Mouse (Mus musculus): ENCODE measurements around the gene AC161166.1. TPM values are rescaled to one million over a fixed set of nuclear protein-coding genes. Genes with fewer than 3 reads are reported as not detected.

Gene AC161166.1
- total and polyA plus RNA-seq, 3 experiments, result 0.13 TPM; not detected in 2

DNA sequence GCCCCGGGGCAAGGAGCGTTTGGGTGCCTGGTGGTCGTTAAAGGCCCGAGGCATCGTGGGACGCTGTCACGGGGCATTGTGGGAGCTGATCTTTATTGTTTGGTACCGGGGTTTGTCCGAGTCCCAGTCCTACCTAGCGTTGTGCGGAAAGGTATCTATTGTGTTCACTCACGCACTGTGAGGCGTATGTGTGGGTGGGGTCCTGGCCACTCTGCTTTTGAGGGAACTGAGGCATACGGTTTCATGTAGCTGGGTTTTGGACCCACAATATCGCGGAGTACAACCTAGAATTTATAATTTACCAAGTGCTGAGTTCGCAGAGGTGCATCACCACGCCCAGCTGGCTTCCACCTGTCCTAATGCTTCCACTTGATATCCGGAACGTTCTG is 4.5 kb downstream of the AC161166.1 start:
- no peak for DNase-seq (ENCODE audit: low read depth, low spot score)
- TF ChIP-seq MXI1 (IDR thresholded peaks at IDR 0.05; ENCODE audit: low read depth, low read length), result 0 out of 2 replicates have a peak, but pooled peaks have one; percentile 10
- TF ChIP-seq JUND (IDR thresholded peaks at IDR 0.05; ENCODE audit: low read depth, low read length), result no peak
- TF ChIP-seq UBTF (IDR thresholded peaks at IDR 0.05; ENCODE audit: borderline replicate concordance, insufficient read depth, low read depth, low read length), result no peak
- TF ChIP-seq POLR2A (IDR thresholded peaks at IDR 0.05; ENCODE audit: control insufficient read depth in 1 of 2, insufficient read depth in 1 of 2, low read depth in 1 of 2, low read length in 2 of 2, poor library complexity in 1 of 2), result 0 out of 4 replicates have a peak, but pooled peaks of 1 of the 2 experiments have one; percentile 8
- TF ChIP-seq MYB (IDR thresholded peaks at IDR 0.05; ENCODE audit: low read depth, low read length), result no peak
- TF ChIP-seq NELFE (IDR thresholded peaks at IDR 0.05; ENCODE audit: low read depth, low read length), result no peak
- TF ChIP-seq MYC (IDR thresholded peaks at IDR 0.05; ENCODE audit: low read depth, low read length), result 0 out of 2 replicates have a peak, but pooled peaks have one; percentile 1
- no peak for TF ChIP-seq NRF1 (IDR thresholded peaks at IDR 0.05; ENCODE audit: insufficient read depth, low read depth, low read length, poor library complexity, severe bottlenecking)
- no peak for TF ChIP-seq CTCF (IDR thresholded peaks at IDR 0.05 in 2 of 3, conservative IDR thresholded peaks at IDR 0.05 in 1 of 3; ENCODE audit: control insufficient read depth in 1 of 3, insufficient read depth in 1 of 3, low read depth in 2 of 3, low read length in 3 of 3, poor library complexity in 1 of 3, severe bottlenecking in 1 of 3)

DNA sequence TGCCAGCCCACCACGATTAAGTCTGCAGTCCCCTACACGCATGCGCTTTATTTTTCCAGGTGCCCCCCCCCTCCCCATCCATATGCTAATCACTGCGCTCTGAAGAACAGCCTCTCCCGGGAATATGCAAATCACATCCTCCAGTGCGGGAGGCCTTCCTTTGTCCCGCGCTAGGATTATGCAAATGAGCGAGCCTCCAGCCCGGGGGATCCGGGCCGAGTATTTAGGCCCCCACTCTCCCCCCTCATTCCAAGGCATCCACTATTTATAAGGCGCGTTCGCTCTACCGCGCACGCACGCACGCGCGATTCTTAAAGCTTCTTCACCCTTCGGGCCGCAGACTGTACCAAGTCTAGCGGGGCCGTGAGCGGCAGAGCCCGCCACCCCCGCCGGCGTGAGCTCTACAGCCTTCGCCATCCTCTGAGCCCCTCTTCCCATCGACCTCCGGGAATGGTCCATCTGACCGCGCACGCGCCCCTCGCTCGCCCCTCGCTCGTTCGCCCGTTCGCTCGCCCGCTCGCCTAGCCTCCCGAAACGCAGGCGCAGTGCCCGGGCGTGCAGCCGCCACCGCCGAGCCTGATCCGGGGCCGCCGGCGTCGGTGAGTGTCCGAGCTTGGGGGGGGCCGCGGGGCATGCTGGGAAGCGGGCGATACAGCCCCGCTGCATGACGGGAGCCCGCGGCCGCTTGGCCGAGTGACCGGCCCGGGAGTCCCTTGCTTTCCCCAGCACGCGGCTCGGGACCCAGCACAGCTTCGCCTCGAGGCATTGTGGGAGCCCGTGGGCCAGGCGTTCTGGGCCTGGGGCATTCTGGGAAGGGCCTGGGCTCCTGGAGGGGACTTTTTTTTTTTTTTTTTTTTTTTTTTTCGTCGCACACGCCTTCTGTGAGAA is 5.2 kb downstream of the AC161166.1 start, which contains the start of gene Zfp428:
TSS of gene Zfp428 (plus strand) at position 169 of the 888 bp plus-strand sequence.
- H3K27ac ChIP-seq (ENCODE audit: control insufficient read depth, low read depth, low read length), result peak within 1 kb of the TSS; percentile 72
- H3K4me1 ChIP-seq (ENCODE audit: control insufficient read depth in 1 of 2, insufficient read depth in 2 of 2, low read length in 2 of 2), result peaks cover 2 to 13% of the 10 kb centered on the region in 2 experiments; a peak in 3 of 4 replicates
- peaks cover 11% of the 10 kb centered on the region for H3K79me2 ChIP-seq (ENCODE audit: control insufficient read depth, insufficient read depth, low read length, poor library complexity)
- DNase-seq (ENCODE audit: low read depth, low spot score), result peak; percentile 81
- peak within 1 kb of the TSS; percentile 74 to 86 for H3K4me3 ChIP-seq (ENCODE audit: control insufficient read depth in 1 of 2, insufficient read depth in 1 of 2, low read depth in 2 of 2, low read length in 2 of 2)
- no peaks in the 10 kb centered on the region for H3K27me3 ChIP-seq (ENCODE audit: control insufficient read depth in 1 of 2, insufficient read depth in 2 of 2, low read length in 2 of 2)
- H3K36me3 ChIP-seq (ENCODE audit: control insufficient read depth in 1 of 2, insufficient read depth in 2 of 2, low read length in 2 of 2), result peaks cover 0 to 9% of the 10 kb centered on the region in 2 experiments; a peak in 2 of 4 replicates
- peak within 1 kb of the TSS; percentile 80 for H3K9ac ChIP-seq (ENCODE audit: control insufficient read depth, low read depth, low read length, poor library complexity, severe bottlenecking)
- no peaks in the 10 kb centered on the region for H3K9me3 ChIP-seq (replicated peaks; ENCODE audit: insufficient read depth, low read length)
- TF ChIP-seq ZC3H11A (IDR thresholded peaks at IDR 0.05; ENCODE audit: low read depth, low read length) (no peak), ETS1 (IDR thresholded peaks at IDR 0.05; ENCODE audit: low read depth, low read length) (peak; percentile 30; the same call in 1 of the 2 replicates), JUND (IDR thresholded peaks at IDR 0.05; ENCODE audit: low read depth, low read length) (no peak), ELF1 (IDR thresholded peaks at IDR 0.05; ENCODE audit: low read depth, low read length) (no peak), E2F4 (IDR thresholded peaks at IDR 0.05; ENCODE audit: borderline replicate concordance, low read depth, low read length) (no peak), CHD1 (IDR thresholded peaks at IDR 0.05; ENCODE audit: low read depth, low read length) (peak; percentile 55; the same call in 1 of the 2 replicates), TBP (IDR thresholded peaks at IDR 0.05; ENCODE audit: low read depth, low read length) (no peak), MYB (IDR thresholded peaks at IDR 0.05; ENCODE audit: low read depth, low read length) (no peak), NRF1 (IDR thresholded peaks at IDR 0.05; ENCODE audit: insufficient read depth, low read depth, low read length, poor library complexity, severe bottlenecking) (peak; percentile 63), SIN3A (IDR thresholded peaks at IDR 0.05; ENCODE audit: low read length) (0 out of 2 replicates have a peak, but pooled peaks have one; percentile 0), USF1 (IDR thresholded peaks at IDR 0.05; ENCODE audit: low read depth, low read length) (peak; percentile 38; the same call in 1 of the 2 replicates), MAZ (IDR thresholded peaks at IDR 0.05; ENCODE audit: low read depth, low read length) (peak; percentile 68; the same call in 1 of the 2 replicates), RCOR1 (IDR thresholded peaks at IDR 0.05; ENCODE audit: low read depth, low read length) (0 out of 2 replicates have a peak, but pooled peaks have one; percentile 15), MAFK (IDR thresholded peaks at IDR 0.05; ENCODE audit: borderline replicate concordance, low read depth, low read length) (no peak), MXI1 (IDR thresholded peaks at IDR 0.05; ENCODE audit: low read depth, low read length) (peak; percentile 88), MAX (IDR thresholded peaks at IDR 0.05; ENCODE audit: low read length) (peak; percentile 76), POLR2AphosphoS2 (IDR thresholded peaks at IDR 0.05; ENCODE audit: low read length) (peak; percentile 73; the same call in 1 of the 2 replicates), GATA1 (IDR thresholded peaks at IDR 0.05; ENCODE audit: low read depth, low read length) (no peak), BHLHE40 (IDR thresholded peaks at IDR 0.05; ENCODE audit: borderline replicate concordance, low read depth, low read length) (0 out of 2 replicates have a peak, but pooled peaks have one; percentile 15), MYC (IDR thresholded peaks at IDR 0.05; ENCODE audit: low read depth, low read length) (peak; percentile 79), EP300 (IDR thresholded peaks at IDR 0.05; ENCODE audit: low read depth in 1 of 2, low read length in 2 of 2) (no peak; a peak in 1 of 4 replicates), ZMIZ1 (IDR thresholded peaks at IDR 0.05; ENCODE audit: low read depth, low read length) (peak; percentile 89), NELFE (IDR thresholded peaks at IDR 0.05; ENCODE audit: low read depth, low read length) (peak; percentile 89), ZNF384 (IDR thresholded peaks at IDR 0.05; ENCODE audit: low read depth, low read length) (peak; percentile 97)

More for the DNA sequence above, 4.5 kb downstream of the AC161166.1 start:
- Histone ChIP-seq H3K9ac (ENCODE audit: control insufficient read depth, low read depth, low read length, poor library complexity, severe bottlenecking) (peak overlapping the region; percentile 80), H3K27ac (ENCODE audit: control insufficient read depth, low read depth, low read length) (peak overlapping the region; percentile 72), H3K4me1 (ENCODE audit: control insufficient read depth in 1 of 2, insufficient read depth in 2 of 2, low read length in 2 of 2) (peaks cover 2 to 13% of the 10 kb centered on the region in 2 experiments; a peak in 3 of 4 replicates), H3K36me3 (ENCODE audit: control insufficient read depth in 1 of 2, insufficient read depth in 2 of 2, low read length in 2 of 2) (peaks cover 0 to 9% of the 10 kb centered on the region in 2 experiments; a peak in 2 of 4 replicates), H3K27me3 (ENCODE audit: control insufficient read depth in 1 of 2, insufficient read depth in 2 of 2, low read length in 2 of 2) (no peaks in the 10 kb centered on the region), H3K4me3 (ENCODE audit: control insufficient read depth in 1 of 2, insufficient read depth in 1 of 2, low read depth in 2 of 2, low read length in 2 of 2) (peak overlapping the region; percentile 74 to 86), H3K79me2 (ENCODE audit: control insufficient read depth, insufficient read depth, low read length, poor library complexity) (peaks cover 11% of the 10 kb centered on the region), H3K9me3 (replicated peaks; ENCODE audit: insufficient read depth, low read length) (no peaks in the 10 kb centered on the region)
